Mouse (Mus musculus): ENCODE measurements at regions not wholly inside any gene's neighbourhood (a gene's known extent, or its start where the extent isn't known, plus 50 kb on each side); places are given as distances from the start of the nearest gene placed in this dataset.

DNA sequence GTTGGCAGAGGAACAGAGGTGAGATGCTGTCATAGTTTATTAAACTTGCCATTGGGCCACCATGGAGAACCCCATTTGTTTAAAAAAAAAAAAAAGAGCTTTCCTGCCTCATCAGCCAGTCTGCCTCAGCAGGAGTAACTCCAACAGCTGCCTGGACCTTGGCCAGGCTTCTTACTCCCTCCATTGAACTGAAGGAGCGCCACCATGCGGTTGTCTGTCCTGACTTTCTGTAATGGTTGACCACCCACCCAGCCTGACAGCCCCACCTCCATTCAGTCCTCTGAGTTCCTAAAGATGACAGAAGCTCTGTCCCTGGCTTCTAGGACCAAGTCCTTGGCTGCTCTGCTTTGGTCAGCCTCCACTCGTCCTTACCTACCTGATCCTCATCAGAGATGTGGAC lies 227.8 kb upstream of the Six2 start:
- TF ChIP-seq POLR2A (IDR thresholded peaks at IDR 0.05; ENCODE audit: insufficient read depth, low read depth, low read length) (no peak), EP300 (IDR thresholded peaks at IDR 0.05; ENCODE audit: insufficient read depth, low read depth, low read length) (no peak), CTCF (IDR thresholded peaks at IDR 0.05) (no peak)
